Mouse (Mus musculus) liver (tissue): ENCODE results near the gene Crebrf.

Source experiments
- DNase-seq: peaks from one replicate; pipeline ENCODE4 v3.0.0-alpha.2; 2020; ENCODE audit warnings: mixed read lengths

The Crebrf gene

GRCm38 (mm10) chr17:26705463-26706359 lies 9.7 kb upstream of the Crebrf start:
- DNase-seq: peak; percentile 29

DNA sequence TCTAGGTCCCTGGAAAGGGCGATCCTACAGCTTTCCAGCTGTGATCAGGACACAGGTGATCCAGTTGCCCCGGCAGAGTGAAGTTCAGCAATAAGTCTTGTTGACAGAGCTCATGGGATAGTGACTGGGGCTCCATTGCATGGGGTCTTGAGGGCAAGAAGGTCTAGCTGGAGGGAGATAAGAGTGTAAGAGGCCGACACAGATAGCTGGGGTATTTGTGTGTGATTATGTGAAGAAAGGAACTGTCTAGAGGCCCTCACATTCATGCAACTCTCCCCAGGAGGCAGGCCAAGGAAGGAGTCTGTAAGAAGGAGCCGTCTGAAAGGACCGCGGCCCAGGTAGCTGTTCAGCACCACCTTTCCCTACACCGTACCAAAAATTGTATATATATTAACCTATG lies 8.4 kb upstream of the Crebrf start:
- DNase-seq: peak; percentile 25

GRCm38 (mm10) chr17:26708499-26708898 lies 7.0 kb upstream of the Crebrf start:
- no peak for DNase-seq

DNA sequence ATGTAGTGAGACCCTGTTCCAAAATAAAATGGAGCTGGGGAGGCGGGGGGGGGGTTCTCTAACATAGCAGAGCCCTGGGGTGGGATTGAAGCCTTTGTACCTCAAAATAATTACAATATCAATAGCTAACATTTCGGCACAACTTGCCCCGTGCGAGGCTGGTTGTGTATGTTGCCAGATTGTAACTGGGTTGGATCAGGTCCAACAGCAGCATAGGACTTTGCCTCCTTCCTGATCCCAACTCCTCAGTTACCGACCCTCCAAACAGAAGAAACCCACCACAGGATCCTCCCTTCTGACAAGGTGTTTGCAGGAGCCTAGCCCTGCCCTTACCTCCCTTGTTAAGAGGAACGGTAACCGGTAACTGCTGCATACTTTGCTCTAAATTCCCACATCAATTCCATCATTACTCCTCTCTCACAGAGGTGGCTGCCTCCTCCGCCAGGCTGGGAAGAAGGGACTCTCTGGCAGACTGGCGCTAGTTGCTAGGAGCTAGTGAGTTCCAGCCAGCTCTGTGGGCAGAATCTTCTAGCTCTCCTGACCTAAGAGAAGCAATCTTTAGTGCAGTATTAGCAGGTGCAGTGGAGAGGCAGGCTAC lies 6.4 kb upstream of the Crebrf start:
- DNase-seq: no peak

GRCm38 (mm10) chr17:26710049-26710448 lies 5.4 kb upstream of the Crebrf start:
- DNase-seq: peak; percentile 34

DNA sequence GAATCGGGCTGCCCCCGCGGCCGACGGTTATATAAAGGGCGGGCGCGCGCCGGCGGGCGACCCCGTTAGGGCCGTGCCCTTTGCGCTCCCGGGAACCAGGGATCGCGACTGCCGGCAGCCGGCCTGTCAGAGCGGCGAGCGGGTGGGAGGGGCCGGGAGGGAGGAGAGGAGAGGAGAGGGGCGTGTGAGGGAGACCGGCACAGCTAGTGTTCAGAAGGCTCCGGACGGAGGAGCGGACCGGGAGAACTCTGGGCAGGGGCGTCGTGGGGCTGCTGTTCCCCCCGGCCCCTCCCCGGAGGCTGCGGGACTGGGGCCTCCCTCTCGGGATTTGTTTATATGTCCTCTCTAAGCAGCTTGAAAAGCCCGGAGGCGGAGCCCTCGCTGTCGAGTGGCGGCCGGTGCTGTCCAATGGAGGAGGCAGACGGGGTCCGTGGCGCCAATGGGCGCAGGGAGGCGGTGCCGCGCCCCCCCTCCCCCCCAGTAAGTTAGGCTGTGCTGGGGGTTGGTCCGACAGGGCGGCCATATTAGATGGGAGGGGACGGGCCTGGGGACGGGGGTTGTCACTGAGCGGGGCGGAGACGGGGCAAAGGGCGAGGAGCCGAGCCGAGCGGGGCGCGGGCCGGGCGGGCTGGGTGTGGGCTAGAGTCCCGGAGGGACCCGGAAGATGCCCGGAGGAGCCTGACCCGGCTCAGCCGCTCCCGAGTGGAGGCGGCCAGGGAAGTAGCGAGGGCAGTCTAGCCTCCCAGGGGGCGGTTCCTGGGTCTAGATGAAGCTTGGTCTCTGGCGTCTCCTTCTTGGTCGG lies 667 bp downstream of the Crebrf start:
- peak; percentile 98 for DNase-seq

DNA sequence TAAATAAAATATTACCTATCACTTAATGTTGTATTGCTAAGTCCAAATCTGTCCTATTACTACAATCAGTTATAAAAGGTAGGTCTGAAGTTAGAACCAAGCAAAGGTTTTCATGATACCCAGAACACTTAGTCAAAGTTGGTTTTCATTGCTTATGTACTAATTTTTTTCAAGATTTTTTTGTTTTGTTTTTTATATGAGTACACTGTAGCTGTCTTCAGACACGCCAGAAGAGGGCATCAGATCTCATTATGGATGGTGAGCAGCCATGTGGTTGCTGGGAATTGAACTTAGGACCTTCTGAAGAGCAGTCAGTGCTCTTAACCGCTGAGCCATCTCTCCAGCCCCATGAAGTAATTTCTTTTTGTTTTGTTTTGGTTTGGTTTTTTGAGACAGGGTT lies 2.4 kb downstream of the Crebrf start:
- DNase-seq: no peak

DNA sequence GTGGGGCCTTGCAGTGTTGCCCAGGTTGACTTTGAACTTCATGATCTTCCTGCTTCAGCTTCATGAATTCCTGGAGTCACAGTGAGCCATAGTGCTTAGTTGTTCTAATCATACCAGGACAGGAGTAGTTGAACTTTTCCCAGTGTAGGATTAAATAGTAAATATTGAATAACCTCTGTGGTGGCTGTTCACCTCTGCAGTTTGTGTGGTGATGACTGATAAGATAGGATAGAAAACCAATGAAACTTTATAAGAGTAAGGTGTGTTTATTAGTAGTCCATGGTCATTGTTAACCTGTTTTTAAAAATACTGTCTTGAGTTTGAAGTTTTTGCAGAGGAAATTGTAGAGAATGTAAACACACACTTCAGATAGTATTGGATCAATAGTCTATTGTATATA lies 4.0 kb downstream of the Crebrf start:
- DNase-seq: no peak

DNA sequence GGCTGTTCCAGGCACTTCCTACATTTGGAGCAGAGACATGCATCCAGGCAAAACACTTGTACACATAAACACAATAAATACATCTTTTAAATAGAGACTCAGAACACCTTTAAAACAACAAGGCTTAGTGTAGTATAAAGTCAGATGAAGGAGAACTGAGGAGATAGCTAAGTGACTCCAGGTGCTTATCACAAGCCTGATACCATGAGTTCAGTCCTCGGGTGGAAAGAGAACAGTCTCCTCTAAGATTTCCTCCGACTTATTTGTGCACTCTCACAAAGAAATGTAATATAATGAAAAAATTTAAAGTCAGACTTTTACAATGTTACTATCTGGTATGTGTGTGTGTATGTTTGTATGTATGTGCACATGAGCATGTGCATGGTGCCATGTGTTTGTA lies 6.4 kb downstream of the Crebrf start:
- DNase-seq: no peak

DNA sequence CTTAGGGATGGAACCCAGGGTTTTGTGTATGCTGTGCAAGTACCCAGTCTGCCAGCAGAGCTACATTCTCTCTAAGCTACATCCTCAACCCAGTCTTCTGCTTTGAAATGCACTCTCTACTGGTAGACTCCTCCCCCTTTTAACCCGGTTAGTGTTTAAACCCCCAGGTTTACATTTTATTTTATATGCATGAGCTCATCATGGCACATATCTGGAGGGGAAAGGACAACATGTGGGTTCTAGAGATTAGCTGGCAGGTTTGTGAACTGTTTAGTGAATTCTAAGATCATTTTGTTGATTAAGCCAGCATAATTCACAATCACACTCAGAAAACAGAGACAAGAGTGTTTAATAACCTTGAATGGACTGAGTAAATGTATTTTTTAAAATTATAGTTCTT lies 9.3 kb downstream of the Crebrf start:
- no peak for DNase-seq

- DNase-seq: no peak
These were observed 11.2 kb downstream of the Crebrf start for GRCm38 (mm10) chr17:26726674-26727073.

DNA sequence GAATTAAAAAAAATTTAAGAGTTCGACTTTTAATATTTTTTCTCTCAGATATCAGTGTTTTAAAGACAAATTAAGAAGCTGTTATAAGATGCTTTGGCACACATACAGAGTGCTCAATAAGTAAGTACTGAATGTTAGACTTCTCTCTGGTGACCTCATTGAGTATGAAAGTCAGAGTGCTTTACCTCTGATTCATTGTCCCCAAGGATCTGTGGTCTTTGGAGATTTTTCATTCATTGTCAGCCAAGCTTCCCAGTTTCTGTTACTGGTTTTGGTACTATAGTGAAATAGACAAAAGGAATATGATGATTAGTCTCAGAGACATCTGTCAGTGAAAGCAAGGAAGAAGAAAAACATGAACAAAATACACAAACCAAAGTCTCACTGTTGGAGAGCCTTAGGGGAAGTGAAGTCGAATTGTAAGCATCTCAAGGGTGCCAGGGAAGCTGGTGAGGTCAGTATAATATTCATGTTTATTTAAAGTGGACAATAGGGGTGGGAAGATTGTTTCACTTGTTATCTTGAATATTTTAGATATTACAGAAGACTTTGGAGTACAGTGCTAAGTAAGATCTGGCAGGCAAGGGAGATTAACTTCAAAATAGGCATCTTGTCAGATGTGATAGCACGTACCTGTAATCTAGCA lies 11.8 kb downstream of the Crebrf start:
- no peak for DNase-seq

DNA sequence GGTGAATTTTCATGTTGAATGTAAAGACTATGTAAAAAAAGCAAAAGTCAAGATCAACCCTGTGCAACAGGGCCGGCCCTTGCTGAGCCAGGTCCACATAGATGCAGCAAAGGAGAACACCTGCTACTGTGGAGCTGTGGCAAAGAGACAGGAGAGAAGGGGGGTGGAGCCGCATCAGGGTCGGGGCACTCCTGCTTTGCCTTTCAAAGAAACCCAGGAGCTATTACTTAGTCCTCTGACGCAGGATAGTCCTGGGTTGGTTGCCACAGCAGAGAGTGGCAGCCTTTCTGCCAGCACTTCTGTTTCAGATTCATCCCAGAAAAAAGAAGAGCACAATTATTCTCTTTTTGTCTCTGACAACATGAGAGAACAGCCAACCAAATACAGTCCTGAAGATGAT lies 27.1 kb downstream of the Crebrf start:
- no peak for DNase-seq

DNA sequence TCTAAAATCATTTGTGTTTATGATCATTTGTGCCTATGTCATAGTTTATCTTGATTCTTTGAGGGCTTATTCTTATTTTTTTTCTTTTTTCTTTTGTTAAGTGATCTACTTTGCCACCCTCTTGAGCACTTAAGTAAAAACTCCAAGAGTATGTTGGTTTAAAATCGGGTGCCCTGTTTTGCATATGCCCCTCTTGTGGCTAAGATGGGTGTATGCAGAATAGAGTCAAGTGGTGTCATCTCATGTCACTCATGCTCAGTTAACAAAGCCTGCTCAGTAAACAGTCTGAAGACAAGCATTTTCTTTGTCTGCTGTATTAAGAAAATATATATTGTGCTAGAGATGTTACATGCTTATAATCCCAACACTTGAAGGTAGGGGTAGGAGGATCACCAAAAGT lies 27.8 kb downstream of the Crebrf start:
- no peak for DNase-seq

GRCm38 (mm10) chr17:26749975-26750374 lies 34.5 kb downstream of the Crebrf start:
- no peak for DNase-seq

- no peak for DNase-seq
These were observed 36.8 kb downstream of the Crebrf start for GRCm38 (mm10) chr17:26752297-26752696.

GRCm38 (mm10) chr17:26753476-26753875 lies 38.0 kb downstream of the Crebrf start:
- no peak for DNase-seq

- no peak for DNase-seq
These were observed 51.8 kb downstream of the Crebrf start for GRCm38 (mm10) chr17:26767100-26767753.

DNA sequence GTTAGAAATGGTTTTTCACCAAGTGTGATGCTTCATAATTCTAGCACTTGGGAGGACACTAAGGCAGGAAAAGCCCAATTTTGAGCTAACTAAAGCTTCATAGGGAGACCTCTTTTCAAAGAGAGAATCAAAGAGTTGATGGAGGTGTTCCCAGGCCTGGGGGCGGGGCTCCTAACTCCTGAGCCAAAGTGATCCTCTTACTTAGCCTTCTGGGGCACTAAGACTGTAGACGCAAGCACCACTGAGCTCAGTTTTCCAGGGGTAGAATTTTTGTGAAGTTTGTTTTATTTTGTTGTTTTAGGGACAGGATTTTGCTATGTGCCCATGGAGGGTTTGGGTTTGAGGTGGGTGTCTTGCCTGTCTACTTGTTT lies 52.3 kb downstream of the Crebrf start:
- peak; percentile 52 for DNase-seq

DNA sequence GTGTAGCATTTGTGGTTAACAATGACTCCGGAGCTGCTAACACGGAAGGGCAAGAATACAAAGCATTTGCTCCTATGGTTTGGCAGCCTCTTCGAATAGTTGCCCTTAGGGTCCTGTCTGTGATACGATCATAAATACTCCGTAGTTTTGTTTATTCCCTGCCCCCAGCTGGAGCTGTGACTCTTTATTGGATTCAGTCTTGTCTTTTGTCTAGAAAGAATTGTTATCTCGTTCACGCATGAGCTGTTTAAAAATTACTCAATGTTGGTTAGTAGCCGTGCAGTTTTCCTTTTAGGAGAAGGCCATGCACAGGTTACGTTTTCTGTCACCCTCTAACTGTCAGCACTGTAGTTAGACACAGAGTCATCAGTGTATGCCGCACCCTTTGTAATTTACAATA lies 60.8 kb downstream of the Crebrf start:
- no peak for DNase-seq

- DNase-seq: no peak
These were observed 62.6 kb downstream of the Crebrf start for GRCm38 (mm10) chr17:26778001-26778400.

GRCm38 (mm10) chr17:26778430-26779100 lies 63.1 kb downstream of the Crebrf start:
- no peak for DNase-seq
